9 mouse cellular contexts compared by ENCODE assay signal in the genomic region with DNA sequence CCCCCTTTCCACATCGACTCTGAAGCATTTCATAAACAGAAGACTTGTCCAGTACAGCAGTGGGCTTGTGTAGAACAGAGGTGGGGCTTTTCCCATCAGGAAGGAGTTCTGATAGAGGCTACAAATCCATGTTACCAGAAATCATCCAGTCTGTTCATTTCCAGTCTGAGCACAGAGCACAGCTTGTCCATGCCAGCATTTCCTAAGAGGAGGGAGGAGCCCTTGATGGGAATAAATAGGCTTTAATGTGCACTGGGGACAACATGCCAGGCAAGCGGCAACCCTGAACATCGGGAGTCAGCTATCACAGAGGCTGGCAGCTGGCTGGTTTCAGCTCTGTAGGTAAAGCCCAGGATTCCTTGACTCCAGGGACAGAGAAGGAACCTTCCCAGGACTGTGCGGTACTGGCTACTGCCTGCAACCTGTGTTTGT. TPM values are rescaled to one million over a fixed set of nuclear protein-coding genes. Genes with fewer than 3 reads are reported as not detected.
DNase-seq lines count a peak whose midpoint lies in the region; ATAC-seq lines count a peak whose summit lies in the region.
"Had no signal": no experiment of that assay in that cellular context is flagged by ENCODE, and none has a peak within 500 bp of the region (broad histone marks: within the 10 kb centered on the region; RNA-seq: fewer than 3 reads in every experiment).

A gene (plus strand): TSS at position 276 of the 432 bp plus-strand sequence.

- no peak within 1 kb of the TSS for H3K9ac ChIP-seq in neural tube, embryonic 14.5 days (replicated peaks; ENCODE audit: low read depth, low read length)

- intact Hi-C loops in heart, postnatal 36 days (cut with DNase I): no loop called here

- WGBS in neural tube, embryonic 14.5 days: 58% methylated on average over 4 of the region's 4 CpGs

- H3K4me3 ChIP-seq in neural tube, embryonic 14.5 days (ENCODE audit: low read depth, low read length): no peak within 1 kb of the TSS

- no peak within 1 kb of the TSS for H3K27ac ChIP-seq in neural tube, embryonic 14.5 days (ENCODE audit: low read depth, low read length)

- H3K4me1 ChIP-seq in neural tube, embryonic 14.5 days (ENCODE audit: control insufficient read depth, insufficient read depth, low read length): no peaks in the 10 kb centered on the region

- no peaks in the 10 kb centered on the region for H3K36me3 ChIP-seq in neural tube, embryonic 14.5 days (ENCODE audit: control insufficient read depth, insufficient read depth, low read length)

- H3K4me2 ChIP-seq in neural tube, embryonic 14.5 days (ENCODE audit: low read depth, low read length): no peak within 1 kb of the TSS

- ATAC-seq in neural tube, embryonic 14.5 days (ENCODE audit: low read depth): peak; percentile 65; the same call in 1 of the 2 replicates

- peak; percentile 44 for DNase-seq in heart, adult 8-10 months (ENCODE audit: low spot score)
- DNase-seq in heart, postnatal 4 days: no peak
- DNase-seq in right cerebral cortex, adult 18-20 months: peak; percentile 9
- no peak for DNase-seq in right cerebral cortex, postnatal 14 days
- peak; percentile 7 to 36 for DNase-seq in heart, postnatal 36 days
- no peak for DNase-seq in T-cell, adult 2 months (ENCODE audit: low spot score)
- no peak for DNase-seq in kidney, adult 18-20 months

- no peaks in the 10 kb centered on the region for H3K27me3 ChIP-seq in neural tube, embryonic 14.5 days (ENCODE audit: control insufficient read depth, insufficient read depth, low read length)

- H3K9me3 ChIP-seq in neural tube, embryonic 14.5 days (ENCODE audit: control insufficient read depth, low read length): no peaks in the 10 kb centered on the region

RNA-seq across cellular contexts. Expression of the gene that starts here (rescaled TPM):
- 10 to 100 TPM in 2 of 4 experiments, 1 to 10 TPM in 2; 5.4 to 11.2 (median 9.7) TPM for total RNA-seq in heart, adult 8-10 months (2022)
- under 1 TPM; 0.50 to 0.54 TPM for total RNA-seq in heart, postnatal 4 days (2021)
- 1 to 10 TPM; 5.7 to 8.2 TPM for total RNA-seq in heart, postnatal 36 days (2021)
- 1.4 and 1.6 TPM in 2 replicates for polyA plus RNA-seq in neural tube, embryonic 14.5 days (2014; fragmentation: Nextera tagmentation; extraction: Ambion mirVana)
- total RNA-seq: megakaryocyte progenitor cell, adult 5-6 weeks had no signal

Comparison
In these comparisons a context has a peak if more than half of its experiments do, and no peak if none do; other contexts are left out.
1. RNA of the gene that starts here (total RNA-seq): 5.4 to 11.2 TPM in heart, adult 8-10 months and 5.7 to 8.2 TPM in heart, postnatal 36 days; 0.50 to 0.54 TPM in heart, postnatal 4 days; every median in the first group is over 4 times any median in the second.
2. DNase-seq: peak in heart, adult 8-10 months (single experiment), right cerebral cortex, adult 18-20 months (single experiment) and heart, postnatal 36 days (2 of 2); none in heart, postnatal 4 days (single experiment), right cerebral cortex, postnatal 14 days (single experiment), T-cell, adult 2 months (single experiment) and kidney, adult 18-20 months (single experiment).